Mouse (Mus musculus): ENCODE data around the gene Cdk5rap2.

The Cdk5rap2 gene

GRCm38 (mm10) chr4:70409994-70410721, at the start of gene Cdk5rap2:
Gene Cdk5rap2 (minus strand): TSS chr4:70410443.
- peak; percentile 97 for DNase-seq

- DNase-seq = no peak
Observed at GRCm38 (mm10) chr4:70452161-70452560, 41.9 kb upstream of the Cdk5rap2 start.

- peak; percentile 61 for DNase-seq
Observed at GRCm38 (mm10) chr4:70451750-70452149, 41.5 kb upstream of the Cdk5rap2 start.

- no peak for DNase-seq
Observed at GRCm38 (mm10) chr4:70449668-70450067, 39.4 kb upstream of the Cdk5rap2 start.

- DNase-seq = no peak
Observed at GRCm38 (mm10) chr4:70446774-70447173, 36.5 kb upstream of the Cdk5rap2 start.

- no peak for DNase-seq
Observed at GRCm38 (mm10) chr4:70420202-70420601, 10.0 kb upstream of the Cdk5rap2 start.

- peak; percentile 50 for DNase-seq
Observed at GRCm38 (mm10) chr4:70412126-70412525, 1.9 kb upstream of the Cdk5rap2 start.

- DNase-seq = peak; percentile 43
Observed at GRCm38 (mm10) chr4:70409456-70409855, 787 bp downstream of the Cdk5rap2 start.

GRCm38 (mm10) chr4:70402109-70402819, 8.0 kb downstream of the Cdk5rap2 start:
- peak; percentile 84 for DNase-seq

- DNase-seq = no peak
Observed at GRCm38 (mm10) chr4:70399476-70399875, 10.8 kb downstream of the Cdk5rap2 start.

- DNase-seq = no peak
Observed at GRCm38 (mm10) chr4:70399074-70399473, 11.2 kb downstream of the Cdk5rap2 start.

- DNase-seq = no peak
Observed at GRCm38 (mm10) chr4:70398088-70398487, 12.2 kb downstream of the Cdk5rap2 start.

GRCm38 (mm10) chr4:70396701-70397100, 13.5 kb downstream of the Cdk5rap2 start:
- no peak for DNase-seq

GRCm38 (mm10) chr4:70394736-70395135, 15.5 kb downstream of the Cdk5rap2 start:
- no peak for DNase-seq

- no peak for DNase-seq
Observed at GRCm38 (mm10) chr4:70391760-70392372, 18.4 kb downstream of the Cdk5rap2 start.

GRCm38 (mm10) chr4:70391073-70391472, 19.2 kb downstream of the Cdk5rap2 start:
- DNase-seq = no peak

GRCm38 (mm10) chr4:70386206-70386605, 24.0 kb downstream of the Cdk5rap2 start:
- DNase-seq = no peak

- peak; percentile 39 for DNase-seq
Observed at GRCm38 (mm10) chr4:70377359-70377758, 32.9 kb downstream of the Cdk5rap2 start.

- no peak for DNase-seq
Observed at GRCm38 (mm10) chr4:70365061-70365858, 45.0 kb downstream of the Cdk5rap2 start.

GRCm38 (mm10) chr4:70361366-70361765, 48.9 kb downstream of the Cdk5rap2 start:
- DNase-seq = no peak

GRCm38 (mm10) chr4:70355659-70356350, 54.4 kb downstream of the Cdk5rap2 start:
- DNase-seq = peak; percentile 78

- no peak for DNase-seq
Observed at GRCm38 (mm10) chr4:70354448-70354847, 55.8 kb downstream of the Cdk5rap2 start.

All from cerebellum, adult 9-10 months (tissue).